Mouse (Mus musculus) adrenal gland, adult (tissue): ENCODE data around the gene Tbc1d9b.
"Not testable (repeated sequence)": the region's sequence is repeated elsewhere in the genome, so short reads cannot be mapped to it uniquely, and the experiment has no call there.

Experiments
- DNase-seq, 2 experiments: peaks; one replicate each; pipeline ENCODE4 v3.0.0; 2022 to 2023; ENCODE audit warnings: low spot score in 1 of 2; ENCODE audit not compliant: inconsistent age in 2 of 2

The Tbc1d9b gene

GRCm38 (mm10) chr11:50130811-50131766, at the start of gene Tbc1d9b:
Gene Tbc1d9b (plus strand): TSS chr11:50131396.
- peak; percentile 94 to 98 for DNase-seq

- DNase-seq, result no peak
These were observed 45.0 kb upstream of the Tbc1d9b start for GRCm38 (mm10) chr11:50086211-50086610.

GRCm38 (mm10) chr11:50089840-50090239, 41.4 kb upstream of the Tbc1d9b start:
- DNase-seq, result no peak

GRCm38 (mm10) chr11:50090982-50091675, 40.1 kb upstream of the Tbc1d9b start:
- no peak for DNase-seq

GRCm38 (mm10) chr11:50091681-50092080, 39.5 kb upstream of the Tbc1d9b start:
- no peak for DNase-seq

- peak; percentile 37 to 50 for DNase-seq
These were observed 35.5 kb upstream of the Tbc1d9b start for GRCm38 (mm10) chr11:50095661-50096060.

- DNase-seq, result no peak
These were observed 34.1 kb upstream of the Tbc1d9b start for GRCm38 (mm10) chr11:50097091-50097490.

- peak in 1 of 2 experiments; percentile 50 for DNase-seq
These were observed 32.2 kb upstream of the Tbc1d9b start for GRCm38 (mm10) chr11:50098961-50099481.

GRCm38 (mm10) chr11:50099692-50100091, 31.5 kb upstream of the Tbc1d9b start:
- DNase-seq, result peak; percentile 73 to 88

GRCm38 (mm10) chr11:50100548-50101307, 30.5 kb upstream of the Tbc1d9b start:
- DNase-seq, result no peak

- not testable (repeated sequence) for DNase-seq
These were observed 29.2 kb upstream of the Tbc1d9b start for GRCm38 (mm10) chr11:50101962-50102361.

- no peak for DNase-seq
These were observed 27.2 kb upstream of the Tbc1d9b start for GRCm38 (mm10) chr11:50104016-50104415.

GRCm38 (mm10) chr11:50105237-50105636, 26.0 kb upstream of the Tbc1d9b start:
- no peak for DNase-seq

GRCm38 (mm10) chr11:50106024-50106423, 25.2 kb upstream of the Tbc1d9b start:
- peak in 1 of 2 experiments; percentile 63 for DNase-seq

- peak; percentile 31 to 63 for DNase-seq
These were observed 22.4 kb upstream of the Tbc1d9b start for GRCm38 (mm10) chr11:50108823-50109244.

- peak; percentile 79 to 92 for DNase-seq
These were observed 16.9 kb upstream of the Tbc1d9b start for GRCm38 (mm10) chr11:50114329-50114728.

GRCm38 (mm10) chr11:50122631-50123081, 8.5 kb upstream of the Tbc1d9b start:
- DNase-seq, result no peak

GRCm38 (mm10) chr11:50127781-50128180, 3.4 kb upstream of the Tbc1d9b start:
- no peak for DNase-seq

GRCm38 (mm10) chr11:50131801-50132201, 605 bp downstream of the Tbc1d9b start:
- DNase-seq, result peak in 1 of 2 experiments; percentile 50

- DNase-seq, result peak; percentile 53 to 63
These were observed 1.1 kb downstream of the Tbc1d9b start for GRCm38 (mm10) chr11:50132265-50132664.
